Mouse (Mus musculus) embryonic facial prominence, embryonic 12.5 days (tissue): Measurements from ENCODE around the gene Nipsnap3b. TPM values are rescaled to one million over a fixed set of nuclear protein-coding genes. Genes with fewer than 3 reads are reported as not detected.

Source experiments
- ATAC-seq: fragments of 200-750 bp; cut with Nextera tagmentation; 2 replicates; pipeline ENCODE4 v1.8.0; 2017; ENCODE audit not compliant: insufficient number of reproducible peaks, insufficient read depth, low FRiP score, low TSS enrichment
- H3K27ac ChIP-seq: fragments of 300-500 bp; sonication (generic); 2 replicates; pipeline ENCODE4 v1.5.1; 2016; ENCODE audit warnings: mild to moderate bottlenecking
- H3K27me3 ChIP-seq: fragments of 300-500 bp; sonication (generic); 2 replicates; pipeline ENCODE4 v1.6.1; 2016; ENCODE audit warnings: mild to moderate bottlenecking, moderate library complexity
- H3K36me3 ChIP-seq: fragments of 300-500 bp; sonication (generic); 2 replicates; pipeline ENCODE4 v1.6.1; 2016; ENCODE audit warnings: mild to moderate bottlenecking
- H3K4me1 ChIP-seq: fragments of 300-500 bp; sonication (generic); 2 replicates; pipeline ENCODE4 v1.6.1; 2016
- H3K4me2 ChIP-seq: fragments of 300-500 bp; sonication (generic); replicated peaks from 2 replicates; pipeline ENCODE4 v1.6.1; 2016; ENCODE audit warnings: mild to moderate bottlenecking, moderate library complexity
- H3K4me3 ChIP-seq: fragments of 300-500 bp; sonication (generic); 2 replicates; pipeline ENCODE4 v1.5.1; 2016; ENCODE audit warnings: mild to moderate bottlenecking
- H3K9ac ChIP-seq: fragments of 300-500 bp; sonication (generic); 2 replicates; pipeline ENCODE4 v1.6.1; 2016; ENCODE audit warnings: mild to moderate bottlenecking, moderate library complexity
- H3K9me3 ChIP-seq: fragments of 300-500 bp; sonication (generic); 2 replicates; pipeline ENCODE4 v1.6.1; 2016; ENCODE audit warnings: mild to moderate bottlenecking, moderate library complexity
- WGBS: fragments of 180-500 bp; shearing (Covaris S2); methylation state at CpG from one replicate; pipeline ENCODE4 v1.1.7; 2016; 5-methylcytosine and 5-hydroxymethylcytosine counted together
- polyA plus RNA-seq: library from polyadenylated mRNA; unstranded; fragments of >200 nt; fragmentation: Nextera tagmentation; extraction: Ambion mirVana; gene quantifications from 2 replicates; pipeline ENCODE4 v1.2.1, GENCODE M21; 2016

Nipsnap3b gene
- 69.0 and 72.6 TPM in 2 replicates for polyA plus RNA-seq

DNA sequence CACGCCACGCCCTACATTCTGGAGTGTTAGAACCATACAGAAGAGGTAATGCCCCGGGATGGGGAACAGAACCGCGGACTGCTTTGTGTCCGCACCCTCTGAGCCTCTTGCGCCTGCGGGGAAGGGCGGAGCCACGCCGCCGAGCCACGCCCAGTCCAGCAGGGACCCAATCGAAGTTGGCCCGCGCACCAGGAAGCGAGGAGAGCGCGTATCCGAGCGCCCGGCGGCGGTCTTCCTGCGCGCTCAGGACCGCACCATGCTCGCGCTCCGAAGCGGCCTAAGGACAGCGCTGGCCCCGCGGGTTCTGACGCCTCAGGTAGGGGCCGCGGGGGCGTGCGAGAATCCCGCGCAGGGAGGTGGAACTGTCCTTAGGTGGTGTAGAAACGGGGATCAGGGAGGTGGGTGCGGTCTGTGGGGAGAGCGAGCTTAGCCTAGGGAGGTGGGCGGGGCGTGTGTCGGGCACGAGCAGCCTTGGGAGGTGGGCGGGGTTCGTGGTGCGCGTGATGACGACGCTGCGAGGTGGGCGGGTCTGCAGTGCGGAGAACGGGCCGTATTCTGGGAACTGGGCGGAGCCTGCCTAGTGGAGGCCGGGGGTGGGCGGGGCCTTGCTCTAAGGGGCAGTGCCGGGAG, at the start of gene Nipsnap3b:
TSS of gene Nipsnap3b (plus strand) at position 149 of the 630 bp plus-strand sequence.
- H3K4me3 ChIP-seq, result peak within 1 kb of the TSS; percentile 72
- peaks cover 4% of the 10 kb centered on the region; the same call in 1 of the 2 replicates for H3K4me1 ChIP-seq
- under 1% methylated on average over 63 of the region's 63 CpGs for WGBS
- peak within 1 kb of the TSS; percentile 73 for H3K9ac ChIP-seq
- H3K36me3 ChIP-seq, result peaks cover 13% of the 10 kb centered on the region
- ATAC-seq, result peak; percentile 94
- no peaks in the 10 kb centered on the region for H3K27me3 ChIP-seq
- H3K9me3 ChIP-seq, result peaks cover 4% of the 10 kb centered on the region; the same call in 1 of the 2 replicates
- peak within 1 kb of the TSS; percentile 88 for H3K27ac ChIP-seq
- H3K4me2 ChIP-seq, result peak within 1 kb of the TSS; percentile 66

DNA sequence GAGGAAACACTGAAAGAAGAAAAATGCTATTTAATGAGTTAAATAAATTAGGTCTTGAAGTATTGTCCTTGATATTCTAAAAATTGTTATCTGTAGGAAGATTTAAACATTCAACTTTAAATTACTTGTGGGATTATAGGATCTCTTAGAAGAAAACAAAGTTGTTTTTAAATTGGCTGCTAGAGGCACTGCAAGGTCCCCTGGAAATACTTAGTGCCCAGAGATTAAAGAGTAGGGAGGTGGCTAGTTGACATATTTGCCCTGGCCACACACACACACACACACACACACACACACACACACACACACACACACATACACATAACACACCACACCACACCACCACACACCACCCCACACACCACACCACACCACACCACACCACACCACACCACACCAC, 47.4 kb upstream of the Nipsnap3b start, which contains the start of gene Olfr270:
TSS of gene Olfr270 (plus strand) at position 301 of the 400 bp plus-strand sequence.
- Histone ChIP-seq H3K27me3 (no peaks in the 10 kb centered on the region), H3K9me3 (no peaks in the 10 kb centered on the region), H3K4me3 (no peak within 1 kb of the TSS), H3K4me1 (no peaks in the 10 kb centered on the region), H3K27ac (no peak within 1 kb of the TSS), H3K9ac (no peak within 1 kb of the TSS), H3K4me2 (no peak within 1 kb of the TSS), H3K36me3 (no peaks in the 10 kb centered on the region)
- ATAC-seq, result no peak

DNA sequence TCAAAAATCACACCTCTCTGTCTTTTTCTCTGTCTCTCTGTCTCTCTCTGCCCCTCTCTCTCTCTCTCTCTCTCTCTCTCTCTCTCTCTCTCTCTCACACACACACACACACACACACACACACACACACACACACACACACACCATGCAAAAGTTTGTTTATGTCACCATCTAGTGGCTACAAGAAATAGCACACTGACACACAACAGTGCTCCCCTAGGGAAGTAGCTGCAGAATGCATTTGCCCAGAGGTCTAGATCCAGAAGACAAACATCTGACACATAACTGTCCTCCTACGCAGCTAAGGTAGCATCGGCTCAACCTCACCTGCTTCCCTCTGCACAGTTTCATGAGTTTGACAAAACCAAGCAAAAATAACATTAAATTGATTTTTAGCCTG, 26.5 kb upstream of the Nipsnap3b start:
- Histone ChIP-seq H3K4me2 (no peak overlapping the region), H3K27ac (no peak overlapping the region), H3K27me3 (no peaks in the 10 kb centered on the region), H3K36me3 (no peaks in the 10 kb centered on the region), H3K4me1 (no peaks in the 10 kb centered on the region), H3K9me3 (no peaks in the 10 kb centered on the region), H3K9ac (no peak overlapping the region), H3K4me3 (no peak overlapping the region)
- no peak for ATAC-seq
- 87% methylated on average over 2 of the region's 2 CpGs for WGBS

DNA sequence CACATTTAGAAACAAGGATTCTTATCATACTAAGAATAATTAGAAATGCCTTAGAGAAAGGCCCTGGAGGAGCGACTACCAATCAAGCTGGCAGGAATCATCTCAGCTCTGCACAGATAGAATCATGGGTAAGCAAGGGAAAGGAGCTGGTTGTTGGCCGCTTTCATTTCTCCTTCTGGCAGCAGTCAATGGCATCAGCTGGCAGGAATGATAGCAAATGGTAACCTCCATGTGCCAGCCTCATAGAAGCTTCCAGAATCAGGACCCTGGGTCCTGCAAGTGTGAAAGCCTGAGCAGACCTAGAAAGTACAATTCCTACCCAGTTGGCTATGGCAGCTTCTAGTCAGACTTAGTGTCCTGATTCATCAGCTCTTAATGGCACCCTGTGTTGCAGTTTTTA, 25.4 kb upstream of the Nipsnap3b start:
- no peaks in the 10 kb centered on the region for H3K9me3 ChIP-seq
- 89% methylated on average over 2 of the region's 2 CpGs for WGBS
- H3K4me2 ChIP-seq, result no peak overlapping the region
- no peaks in the 10 kb centered on the region for H3K36me3 ChIP-seq
- no peak overlapping the region for H3K27ac ChIP-seq
- H3K4me1 ChIP-seq, result no peaks in the 10 kb centered on the region
- H3K4me3 ChIP-seq, result no peak overlapping the region
- H3K27me3 ChIP-seq, result no peaks in the 10 kb centered on the region
- H3K9ac ChIP-seq, result no peak overlapping the region
- ATAC-seq, result no peak

DNA sequence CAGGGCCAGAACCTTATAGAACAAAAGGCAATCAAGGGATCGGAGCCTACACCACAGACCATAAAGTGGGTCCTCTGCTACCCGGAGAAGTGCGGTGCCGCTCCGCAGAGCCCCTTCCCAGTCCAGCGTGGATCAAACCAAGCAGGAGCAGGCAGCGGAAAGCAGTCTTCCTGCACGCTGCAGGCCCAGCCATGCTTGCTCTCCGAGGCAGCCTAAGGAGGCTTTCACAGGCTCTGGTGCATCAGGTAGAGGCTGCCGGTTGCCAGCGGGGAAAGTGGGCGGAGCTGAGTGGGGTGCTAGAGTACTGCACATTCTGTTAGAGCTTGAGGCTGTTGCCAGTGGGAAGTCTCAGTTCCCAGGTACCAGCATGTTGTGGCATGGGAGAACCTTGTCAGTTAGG, 22.4 kb upstream of the Nipsnap3b start, which contains the start of gene Nipsnap3a:
TSS of gene Nipsnap3a (plus strand) at position 25 of the 400 bp plus-strand sequence.
- no peak for ATAC-seq
- no peaks in the 10 kb centered on the region for H3K4me1 ChIP-seq
- H3K4me2 ChIP-seq, result peak within 1 kb of the TSS; percentile 39
- H3K27me3 ChIP-seq, result no peaks in the 10 kb centered on the region
- no peaks in the 10 kb centered on the region for H3K36me3 ChIP-seq
- H3K27ac ChIP-seq, result no peak within 1 kb of the TSS
- 29% methylated on average over 12 of the region's 12 CpGs for WGBS
- no peaks in the 10 kb centered on the region for H3K9me3 ChIP-seq
- peak within 1 kb of the TSS; percentile 7; the same call in 1 of the 2 replicates for H3K4me3 ChIP-seq
- H3K9ac ChIP-seq, result no peak within 1 kb of the TSS

DNA sequence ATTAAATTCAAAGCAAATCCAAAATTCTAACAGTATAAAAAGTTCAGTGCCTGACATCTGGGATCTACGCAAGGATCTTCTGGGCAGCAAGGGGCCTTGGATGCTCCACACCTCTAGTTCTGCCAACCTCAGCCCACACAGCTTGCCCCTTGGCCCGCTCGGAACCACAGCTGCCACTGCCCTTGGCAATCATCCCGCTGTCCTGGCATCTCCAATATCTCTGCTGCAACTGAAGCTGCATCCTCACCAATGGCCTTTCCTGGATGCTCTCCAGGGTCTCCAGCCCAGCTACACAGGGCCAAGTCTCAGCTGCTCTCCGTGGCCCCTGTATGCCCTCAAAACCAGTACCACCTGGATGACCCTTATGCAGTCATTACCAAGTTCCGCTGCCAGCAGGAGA, 12.2 kb upstream of the Nipsnap3b start:
- no peaks in the 10 kb centered on the region for H3K27me3 ChIP-seq
- 91% methylated on average over 6 of the region's 6 CpGs for WGBS
- no peak overlapping the region for H3K27ac ChIP-seq
- H3K9me3 ChIP-seq, result no peaks in the 10 kb centered on the region
- ATAC-seq, result no peak
- H3K4me3 ChIP-seq, result no peak overlapping the region
- H3K9ac ChIP-seq, result no peak overlapping the region
- no peaks in the 10 kb centered on the region for H3K36me3 ChIP-seq
- H3K4me2 ChIP-seq, result no peak overlapping the region
- no peaks in the 10 kb centered on the region for H3K4me1 ChIP-seq

DNA sequence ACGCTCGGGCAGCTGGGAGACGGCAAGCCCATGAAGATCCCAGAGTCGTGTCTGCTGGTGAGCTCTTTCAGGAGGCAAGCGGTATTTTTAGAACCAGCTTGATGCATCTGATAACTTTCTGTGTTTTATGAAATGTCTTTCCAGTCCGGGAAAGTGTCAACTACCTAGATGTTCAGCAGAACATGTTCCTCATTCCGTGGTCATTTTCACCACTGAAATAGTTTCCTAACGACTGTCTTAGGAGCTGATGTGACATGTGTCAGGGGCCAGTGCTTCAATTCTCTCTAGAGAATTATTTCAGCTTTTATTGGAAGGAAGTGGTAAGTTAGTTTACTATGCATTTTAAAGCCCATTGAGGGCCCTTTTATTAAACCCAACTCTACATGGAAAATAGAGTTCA, 11.5 kb upstream of the Nipsnap3b start:
- Histone ChIP-seq H3K4me3 (no peak overlapping the region), H3K4me1 (no peaks in the 10 kb centered on the region), H3K9ac (no peak overlapping the region), H3K4me2 (no peak overlapping the region), H3K9me3 (no peaks in the 10 kb centered on the region), H3K27ac (no peak overlapping the region), H3K36me3 (no peaks in the 10 kb centered on the region), H3K27me3 (no peaks in the 10 kb centered on the region)
- no peak for ATAC-seq
- WGBS, result 84% methylated on average over 8 of the region's 8 CpGs

DNA sequence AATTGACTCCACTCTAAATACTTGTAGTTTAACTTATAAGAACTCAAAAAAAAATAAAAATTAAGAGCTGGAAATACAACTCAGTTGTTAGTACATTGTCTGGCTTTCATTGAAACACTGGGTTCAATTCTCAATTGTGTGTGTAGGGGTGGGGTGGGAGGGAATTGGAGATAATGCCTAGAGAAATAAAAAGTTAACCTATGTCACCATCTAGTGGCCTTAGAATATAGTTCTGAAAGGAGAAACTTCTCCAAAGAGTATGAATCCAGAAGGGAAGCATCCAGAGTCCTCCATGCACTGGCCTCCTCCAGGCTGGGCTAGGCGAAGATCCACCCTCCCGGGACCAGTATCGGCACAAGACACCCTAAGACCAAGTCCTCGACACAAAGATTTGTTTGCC, 2.5 kb upstream of the Nipsnap3b start:
- H3K9me3 ChIP-seq, result no peaks in the 10 kb centered on the region
- no peaks in the 10 kb centered on the region for H3K27me3 ChIP-seq
- H3K27ac ChIP-seq, result no peak overlapping the region
- H3K4me2 ChIP-seq, result no peak overlapping the region
- no peak overlapping the region for H3K9ac ChIP-seq
- peaks cover 4% of the 10 kb centered on the region; the same call in 1 of the 2 replicates for H3K4me1 ChIP-seq
- H3K36me3 ChIP-seq, result no peaks in the 10 kb centered on the region
- ATAC-seq, result no peak
- H3K4me3 ChIP-seq, result no peak overlapping the region
- 61% methylated on average over 4 of the region's 4 CpGs for WGBS

DNA sequence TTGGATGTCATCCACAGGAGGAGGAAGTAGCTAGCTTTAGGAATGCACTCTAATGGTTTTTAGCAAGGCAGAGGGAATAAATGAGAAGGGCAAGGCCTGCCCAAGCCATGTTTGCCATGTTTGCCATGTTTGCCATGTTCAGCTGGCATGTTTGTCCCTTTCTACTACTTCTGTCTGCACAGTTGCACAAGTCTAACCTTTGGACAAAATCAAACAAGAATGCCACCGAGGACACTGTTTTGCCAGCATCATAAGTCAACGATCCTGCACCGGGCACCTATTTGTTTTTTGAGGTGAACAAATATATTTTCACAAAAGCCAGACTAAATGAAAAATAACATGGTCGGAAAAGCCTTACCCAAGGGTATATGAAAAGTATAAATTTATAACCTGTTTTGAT, 1.8 kb upstream of the Nipsnap3b start:
- no peak for ATAC-seq
- Histone ChIP-seq H3K27me3 (no peaks in the 10 kb centered on the region), H3K4me1 (peaks cover 4% of the 10 kb centered on the region; the same call in 1 of the 2 replicates), H3K9ac (no peak overlapping the region), H3K4me2 (no peak overlapping the region), H3K4me3 (no peak overlapping the region), H3K27ac (no peak overlapping the region), H3K36me3 (no peaks in the 10 kb centered on the region), H3K9me3 (no peaks in the 10 kb centered on the region)
- 92% methylated on average over 4 of the region's 4 CpGs for WGBS

DNA sequence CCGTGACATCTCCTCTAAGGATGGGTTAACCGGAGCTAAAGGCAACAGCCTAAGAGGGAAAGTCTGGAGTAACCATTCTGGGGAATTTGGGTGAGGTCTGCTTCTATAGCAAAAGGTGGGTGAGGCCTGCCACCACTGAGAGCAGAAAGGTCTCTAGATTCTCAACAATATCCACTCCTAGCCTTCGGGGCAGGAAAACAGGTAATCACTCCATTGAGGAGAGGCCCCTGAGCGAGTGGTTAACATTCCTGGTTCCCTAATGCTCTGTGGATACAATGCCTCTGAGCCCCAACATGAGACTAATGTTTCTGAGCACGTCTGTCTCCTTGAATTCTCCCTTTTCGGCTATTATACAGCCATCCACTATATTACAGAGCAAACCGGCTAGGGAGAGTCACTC, 2.7 kb downstream of the Nipsnap3b start:
- H3K9me3 ChIP-seq, result peaks cover 7% of the 10 kb centered on the region; the same call in 1 of the 2 replicates
- H3K4me1 ChIP-seq, result peaks cover 4% of the 10 kb centered on the region; the same call in 1 of the 2 replicates
- peaks cover 29% of the 10 kb centered on the region for H3K36me3 ChIP-seq
- WGBS, result 89% methylated on average over 7 of the region's 7 CpGs
- ATAC-seq, result no peak
- no peak overlapping the region for H3K4me2 ChIP-seq
- no peak overlapping the region for H3K4me3 ChIP-seq
- H3K27ac ChIP-seq, result no peak overlapping the region
- no peak overlapping the region for H3K9ac ChIP-seq
- no peaks in the 10 kb centered on the region for H3K27me3 ChIP-seq

DNA sequence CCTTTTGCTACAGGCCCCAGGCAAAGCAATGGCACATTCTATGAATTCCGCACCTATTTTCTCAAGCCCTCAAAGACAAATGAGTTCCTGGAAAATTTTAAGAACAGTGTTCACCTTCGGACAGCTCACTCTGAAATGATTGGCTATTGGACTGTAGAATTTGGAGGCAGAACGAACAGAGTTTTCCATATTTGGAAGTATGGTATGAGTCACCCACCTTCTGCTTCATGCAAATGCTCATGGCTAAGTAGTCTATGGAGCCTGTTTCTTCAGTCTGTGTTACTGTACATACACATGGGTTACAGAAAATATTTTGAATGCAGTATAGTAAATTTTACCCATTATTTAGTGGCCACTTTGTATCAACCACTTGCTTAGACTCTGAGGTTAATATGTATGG, 3.3 kb downstream of the Nipsnap3b start:
- no peak overlapping the region for H3K9ac ChIP-seq
- peaks cover 7% of the 10 kb centered on the region; the same call in 1 of the 2 replicates for H3K9me3 ChIP-seq
- 93% methylated on average over 3 of the region's 3 CpGs for WGBS
- H3K27ac ChIP-seq, result no peak overlapping the region
- H3K4me3 ChIP-seq, result no peak overlapping the region
- H3K27me3 ChIP-seq, result no peaks in the 10 kb centered on the region
- H3K4me1 ChIP-seq, result peaks cover 4% of the 10 kb centered on the region; the same call in 1 of the 2 replicates
- ATAC-seq, result no peak
- no peak overlapping the region for H3K4me2 ChIP-seq
- H3K36me3 ChIP-seq, result peaks cover 35% of the 10 kb centered on the region

DNA sequence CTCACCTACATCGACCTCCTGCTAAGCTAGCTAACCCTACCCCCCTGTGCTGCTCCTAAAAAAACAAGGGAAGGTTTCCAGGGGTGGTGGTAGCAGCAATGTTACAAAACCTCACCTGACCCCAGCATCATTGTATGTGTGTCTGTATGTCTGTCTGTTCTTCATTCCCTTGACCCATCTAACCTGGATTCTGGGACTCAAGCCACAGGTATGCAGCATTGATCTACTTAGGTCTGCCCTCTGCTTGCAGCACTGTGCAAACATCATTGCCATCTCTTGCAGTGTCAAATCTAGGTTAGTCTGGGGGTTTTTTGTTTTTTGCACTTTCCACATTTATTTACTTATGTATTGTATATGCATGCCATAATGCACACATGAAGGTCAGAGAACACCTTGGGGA, 6.7 kb downstream of the Nipsnap3b start:
- H3K36me3 ChIP-seq, result peaks cover 55% of the 10 kb centered on the region
- H3K9ac ChIP-seq, result no peak overlapping the region
- WGBS, result 89% methylated on average over 1 of the region's 1 CpGs
- H3K9me3 ChIP-seq, result peaks cover 7% of the 10 kb centered on the region; the same call in 1 of the 2 replicates
- H3K27me3 ChIP-seq, result no peaks in the 10 kb centered on the region
- no peak overlapping the region for H3K4me2 ChIP-seq
- no peak overlapping the region for H3K27ac ChIP-seq
- no peaks in the 10 kb centered on the region for H3K4me1 ChIP-seq
- H3K4me3 ChIP-seq, result no peak overlapping the region
- no peak for ATAC-seq
